ENCODE assay signal across 22 mouse cellular contexts in the genomic region with DNA sequence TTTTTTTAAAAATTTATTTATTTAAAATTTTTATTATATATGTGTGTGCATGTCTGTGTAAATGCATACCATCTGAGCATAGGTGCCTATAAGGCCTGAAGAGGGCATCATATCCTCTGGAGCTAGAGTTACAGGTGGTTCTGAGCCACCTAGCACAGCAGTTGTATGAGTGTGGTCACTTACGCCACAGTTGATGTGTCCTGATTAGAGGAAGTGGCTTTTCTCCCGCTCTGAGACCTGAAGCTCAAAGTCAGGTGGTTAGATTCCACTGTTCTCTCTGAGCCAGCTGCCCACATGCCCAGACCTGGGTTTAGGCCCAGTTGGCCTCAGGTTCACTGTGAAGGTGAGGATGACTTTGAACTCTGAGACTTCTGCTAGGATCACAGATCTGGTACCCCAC. TPM values are rescaled to one million over a fixed set of nuclear protein-coding genes. Genes with fewer than 3 reads are reported as not detected.
DNase-seq lines count a peak whose midpoint lies in the region; ATAC-seq and TF ChIP-seq lines count a peak whose summit lies in the region.
"Had no signal": no experiment of that assay in that cellular context is flagged by ENCODE, and none has a peak within 500 bp of the region (broad histone marks: within the 10 kb centered on the region; RNA-seq: fewer than 3 reads in every experiment).

No protein-coding gene starts in this region.

- no peak overlapping the region for H3K27ac ChIP-seq in heart, embryonic 10.5 days
- H3K27ac ChIP-seq in liver, embryonic 14.5 days: no peak overlapping the region; the same call in 1 of the 2 replicates
- H3K27ac ChIP-seq: embryonic facial prominence, embryonic 15.5 days; forebrain, embryonic 10.5 days; heart, embryonic 13.5 days; hindbrain, embryonic 12.5 days had no signal

- H3K36me3 ChIP-seq in heart, embryonic 10.5 days: peaks cover 54% of the 10 kb centered on the region
- peaks cover 92% of the 10 kb centered on the region for H3K36me3 ChIP-seq in liver, embryonic 14.5 days (replicated peaks; ENCODE audit: control insufficient read depth, insufficient read depth, low read depth)

- H3K4me3 ChIP-seq in heart, embryonic 10.5 days: no peak overlapping the region
- no peak overlapping the region for H3K4me3 ChIP-seq in liver, embryonic 14.5 days (ENCODE audit: insufficient read depth in 1 of 2, low read depth in 2 of 2, low read length in 2 of 2)
- H3K4me3 ChIP-seq: embryonic facial prominence, embryonic 15.5 days; erythroblast, embryonic 14.5 days; forebrain, embryonic 10.5 days; heart, embryonic 13.5 days; hindbrain, embryonic 12.5 days had no signal

- no peak overlapping the region for H3K9ac ChIP-seq in liver, embryonic 14.5 days (replicated peaks)
- H3K9ac ChIP-seq: embryonic facial prominence, embryonic 15.5 days; heart, embryonic 13.5 days; hindbrain, embryonic 12.5 days had no signal

- TF ChIP-seq EP300 in liver, embryonic 14.5 days (IDR thresholded peaks at IDR 0.05; ENCODE audit: low read depth): no peak

- intact Hi-C loops in heart, postnatal 10 days (cut with DNase I): no loop called here

- DNase-seq in heart, postnatal 10 days: peak; percentile 16 to 41
- no peak for DNase-seq in heart, embryonic 10.5 days (ENCODE audit: low spot score)
- DNase-seq in A20 (ENCODE audit: low read depth, low spot score): peak; percentile 19
- DNase-seq in liver, embryonic 14.5 days (ENCODE audit: low read depth in 3 of 3, low spot score in 3 of 3): no peak
- no peak for DNase-seq in embryo, embryonic 10 days (ENCODE audit: low spot score)
- no peak for DNase-seq in gastrocnemius, postnatal 4 days (ENCODE audit: low spot score in 2 of 2)
- DNase-seq: adrenal gland, postnatal 36 days; cerebellum, postnatal 10 days; embryo, embryonic 11 days; heart, postnatal 4 days had no signal

- peak; percentile 11; the same call in 1 of the 2 replicates for TF ChIP-seq CTCF in liver, embryonic 14.5 days (IDR thresholded peaks at IDR 0.05; ENCODE audit: low read depth)

- 98% methylated on average over 2 of the region's 2 CpGs for WGBS in heart, embryonic 10.5 days
- 77% methylated on average over 2 of the region's 2 CpGs for WGBS in liver, embryonic 14.5 days (ENCODE audit: insufficient replicate concordance)

- peaks cover 7% of the 10 kb centered on the region; the same call in 1 of the 2 replicates for H3K4me1 ChIP-seq in heart, embryonic 10.5 days
- H3K4me1 ChIP-seq in liver, embryonic 14.5 days (replicated peaks; ENCODE audit: control insufficient read depth in 2 of 2, insufficient read depth in 2 of 2, low read length in 1 of 2): peaks cover 10 to 13% of the 10 kb centered on the region in 2 experiments; a peak in 3 of 4 replicates
- H3K4me1 ChIP-seq: embryonic facial prominence, embryonic 15.5 days; forebrain, embryonic 10.5 days; hindbrain, embryonic 12.5 days had no signal

- no peak for ATAC-seq in liver, embryonic 14.5 days (ENCODE audit: insufficient read depth)
- peak; percentile 38; the same call in 1 of the 2 replicates for ATAC-seq in megakaryocyte, adult 5-6 weeks (ENCODE audit: poor library complexity, severe bottlenecking)
- ATAC-seq: activated CD4-positive, CD25-positive, alpha-beta regulatory T cell, adult 4 months; forebrain, embryonic 14.5 days; hindbrain, embryonic 16.5 days; inflammation-experienced regulatory T-cells, adult 6 months; intestine, postnatal 0 days; Patski had no signal

- H3K9me3 ChIP-seq in heart, embryonic 10.5 days: no peaks in the 10 kb centered on the region
- no peaks in the 10 kb centered on the region for H3K9me3 ChIP-seq in liver, embryonic 14.5 days (ENCODE audit: control insufficient read depth, low read length)
- H3K9me3 ChIP-seq: embryonic facial prominence, embryonic 15.5 days; forebrain, embryonic 10.5 days; heart, embryonic 13.5 days; hindbrain, embryonic 12.5 days had no signal

- no peaks in the 10 kb centered on the region for H3K27me3 ChIP-seq in heart, embryonic 10.5 days (ENCODE audit: insufficient read depth, poor library complexity, severe bottlenecking)
- no peaks in the 10 kb centered on the region for H3K27me3 ChIP-seq in liver, embryonic 14.5 days (ENCODE audit: control insufficient read depth, insufficient read depth, low read length)
- H3K27me3 ChIP-seq: embryonic facial prominence, embryonic 15.5 days; heart, embryonic 13.5 days; hindbrain, embryonic 12.5 days; Patski had no signal

- no peak overlapping the region for H3K4me2 ChIP-seq in liver, embryonic 14.5 days (ENCODE audit: low read depth)
- H3K4me2 ChIP-seq: embryonic facial prominence, embryonic 15.5 days; heart, embryonic 13.5 days; hindbrain, embryonic 12.5 days had no signal

RNA-seq across cellular contexts. Expression of a gene that starts 44.6 kb away (rescaled TPM):
- 10 to 100 TPM; 24.0 to 24.4 TPM for total RNA-seq in heart, postnatal 10 days (2021)
- 3.9 and 4.8 TPM in 2 replicates for polyA plus RNA-seq in heart, embryonic 10.5 days (2016; fragmentation: Nextera tagmentation; extraction: Ambion mirVana)
- 15.8 and 16.1 TPM in 2 replicates for polyA plus RNA-seq in liver, embryonic 14.5 days (2012; rRNA removed)
- polyA plus RNA-seq in liver, embryonic 14.5 days (2014; fragmentation: Nextera tagmentation; extraction: Ambion mirVana): 11.1 and 11.2 TPM in 2 replicates
- 12.0 and 17.0 TPM in 2 replicates for total RNA-seq in megakaryocyte, adult 5-6 weeks (2015)
- 8.6 and 15.2 TPM in 2 replicates for total RNA-seq in megakaryocyte, adult 5-6 weeks (2017)
- 10 to 100 TPM; 17.3 to 20.3 TPM for total RNA-seq in gastrocnemius, postnatal 4 days (2021)

Comparison
In these comparisons a context has a peak if more than half of its experiments do, and no peak if none do; other contexts are left out.
1. DNase-seq: peak in heart, postnatal 10 days (2 of 2) and A20 (single experiment); none in heart, embryonic 10.5 days (single experiment), liver, embryonic 14.5 days (0 of 3), embryo, embryonic 10 days (single experiment) and gastrocnemius, postnatal 4 days (0 of 2).